Mouse (Mus musculus): ENCODE results near the gene Gm40193. TPM values are rescaled to one million over a fixed set of nuclear protein-coding genes. Genes with fewer than 3 reads are reported as not detected.
A peak's percentile ranks its signal among the peaks of the same experiment; 100 is the strongest.
"Not testable (repeated sequence)": the region's sequence is repeated elsewhere in the genome, so short reads cannot be mapped to it uniquely, and the experiment has no call there.

Gene Gm40193
- polyA plus RNA-seq, 1 experiment: not detected

- peak within 1 kb of the TSS; percentile 91 for H3K4me3 ChIP-seq (ENCODE audit: low read depth, low read length)
- H3K27ac ChIP-seq (ENCODE audit: insufficient read depth, low read length): no peak within 1 kb of the TSS
- H3K9ac ChIP-seq (ENCODE audit: low read depth, poor library complexity, severe bottlenecking): peak within 1 kb of the TSS; percentile 73
- H3K9me3 ChIP-seq (replicated peaks; ENCODE audit: control insufficient read depth, insufficient read depth, low read length, poor library complexity, severe bottlenecking): no peaks in the 10 kb centered on the region
- peaks cover 2% of the 10 kb centered on the region for H3K4me1 ChIP-seq (ENCODE audit: control insufficient read depth, insufficient read depth, low read length)
- TF ChIP-seq EP300 (IDR thresholded peaks at IDR 0.05; ENCODE audit: insufficient read depth, low read depth, low read length) (peak; percentile 21; the same call in 1 of the 2 replicates), CTCF (IDR thresholded peaks at IDR 0.05; ENCODE audit: low read depth, low read length) (no peak), POLR2A (IDR thresholded peaks at IDR 0.05; ENCODE audit: insufficient read depth, low read length) (peak; percentile 87)
- peaks cover 21% of the 10 kb centered on the region for H3K36me3 ChIP-seq (ENCODE audit: control insufficient read depth, insufficient read depth, low read length, poor library complexity, severe bottlenecking)
- H3K27me3 ChIP-seq (ENCODE audit: control insufficient read depth, insufficient read depth, low read length, poor library complexity, severe bottlenecking): no peaks in the 10 kb centered on the region
These were observed 7.5 kb downstream of the Gm40193 start, which contains the start of gene Psmb6 for GRCm38 (mm10) chr11:70525184-70525678. Gene Psmb6 (plus strand): TSS chr11:70525367.

- Histone ChIP-seq H3K36me3 (ENCODE audit: control insufficient read depth, insufficient read depth, low read length, poor library complexity, severe bottlenecking) (peaks cover 21% of the 10 kb centered on the region), H3K27me3 (ENCODE audit: control insufficient read depth, insufficient read depth, low read length, poor library complexity, severe bottlenecking) (no peaks in the 10 kb centered on the region), H3K4me1 (ENCODE audit: control insufficient read depth, insufficient read depth, low read length) (peaks cover 2% of the 10 kb centered on the region), H3K9me3 (replicated peaks; ENCODE audit: control insufficient read depth, insufficient read depth, low read length, poor library complexity, severe bottlenecking) (no peaks in the 10 kb centered on the region), H3K9ac (ENCODE audit: low read depth, poor library complexity, severe bottlenecking) (peak overlapping the region; percentile 43), H3K4me3 (ENCODE audit: low read depth, low read length) (peak overlapping the region; percentile 33; the same call in 1 of the 2 replicates), H3K27ac (ENCODE audit: insufficient read depth, low read length) (no peak overlapping the region)
- TF ChIP-seq POLR2A (IDR thresholded peaks at IDR 0.05; ENCODE audit: insufficient read depth, low read length) (no peak), CTCF (IDR thresholded peaks at IDR 0.05; ENCODE audit: low read depth, low read length) (no peak), EP300 (IDR thresholded peaks at IDR 0.05; ENCODE audit: insufficient read depth, low read depth, low read length) (no peak)
These were observed 8.0 kb downstream of the Gm40193 start for GRCm38 (mm10) chr11:70524782-70525181.

GRCm38 (mm10) chr11:70523306-70523989, 9.3 kb downstream of the Gm40193 start:
- H3K9ac ChIP-seq (ENCODE audit: low read depth, poor library complexity, severe bottlenecking); H3K4me3 ChIP-seq (ENCODE audit: low read depth, low read length); H3K9me3 ChIP-seq (replicated peaks; ENCODE audit: control insufficient read depth, insufficient read depth, low read length, poor library complexity, severe bottlenecking); H3K27me3 ChIP-seq (ENCODE audit: control insufficient read depth, insufficient read depth, low read length, poor library complexity, severe bottlenecking); H3K27ac ChIP-seq (ENCODE audit: insufficient read depth, low read length); H3K4me1 ChIP-seq (ENCODE audit: control insufficient read depth, insufficient read depth, low read length): not testable (repeated sequence)
- H3K36me3 ChIP-seq (ENCODE audit: control insufficient read depth, insufficient read depth, low read length, poor library complexity, severe bottlenecking): peaks cover 20% of the 10 kb centered on the region

- Histone ChIP-seq H3K36me3 (ENCODE audit: control insufficient read depth, insufficient read depth, low read length, poor library complexity, severe bottlenecking) (no peaks in the 10 kb centered on the region), H3K9ac (ENCODE audit: low read depth, poor library complexity, severe bottlenecking) (peak overlapping the region; percentile 71), H3K4me1 (ENCODE audit: control insufficient read depth, insufficient read depth, low read length) (peaks cover 2% of the 10 kb centered on the region), H3K27me3 (ENCODE audit: control insufficient read depth, insufficient read depth, low read length, poor library complexity, severe bottlenecking) (no peaks in the 10 kb centered on the region), H3K4me3 (ENCODE audit: low read depth, low read length) (peak overlapping the region; percentile 56), H3K9me3 (replicated peaks; ENCODE audit: control insufficient read depth, insufficient read depth, low read length, poor library complexity, severe bottlenecking) (no peaks in the 10 kb centered on the region), H3K27ac (ENCODE audit: insufficient read depth, low read length) (no peak overlapping the region)
- no peak for TF ChIP-seq CTCF (IDR thresholded peaks at IDR 0.05; ENCODE audit: low read depth, low read length)
- TF ChIP-seq POLR2A (IDR thresholded peaks at IDR 0.05; ENCODE audit: insufficient read depth, low read length): no peak
- no peak for TF ChIP-seq EP300 (IDR thresholded peaks at IDR 0.05; ENCODE audit: insufficient read depth, low read depth, low read length)
These were observed 12.5 kb downstream of the Gm40193 start for GRCm38 (mm10) chr11:70520178-70520769.

- Histone ChIP-seq H3K36me3 (ENCODE audit: control insufficient read depth, insufficient read depth, low read length, poor library complexity, severe bottlenecking) (no peaks in the 10 kb centered on the region), H3K4me3 (ENCODE audit: low read depth, low read length) (peak within 1 kb of the TSS; percentile 56), H3K9me3 (replicated peaks; ENCODE audit: control insufficient read depth, insufficient read depth, low read length, poor library complexity, severe bottlenecking) (no peaks in the 10 kb centered on the region), H3K27ac (ENCODE audit: insufficient read depth, low read length) (no peak within 1 kb of the TSS), H3K27me3 (ENCODE audit: control insufficient read depth, insufficient read depth, low read length, poor library complexity, severe bottlenecking) (no peaks in the 10 kb centered on the region), H3K9ac (ENCODE audit: low read depth, poor library complexity, severe bottlenecking) (peak within 1 kb of the TSS; percentile 71), H3K4me1 (ENCODE audit: control insufficient read depth, insufficient read depth, low read length) (peaks cover 2% of the 10 kb centered on the region)
- TF ChIP-seq POLR2A (IDR thresholded peaks at IDR 0.05; ENCODE audit: insufficient read depth, low read length) (no peak), CTCF (IDR thresholded peaks at IDR 0.05; ENCODE audit: low read depth, low read length) (no peak), EP300 (IDR thresholded peaks at IDR 0.05; ENCODE audit: insufficient read depth, low read depth, low read length) (no peak)
These were observed 13.8 kb downstream of the Gm40193 start, which contains the start of gene Gltpd2 for GRCm38 (mm10) chr11:70518923-70519322. Gene Gltpd2 (plus strand): TSS chr11:70519196.

GRCm38 (mm10) chr11:70518436-70518835, 14.3 kb downstream of the Gm40193 start:
- H3K9ac ChIP-seq (ENCODE audit: low read depth, poor library complexity, severe bottlenecking): no peak overlapping the region
- no peaks in the 10 kb centered on the region for H3K9me3 ChIP-seq (replicated peaks; ENCODE audit: control insufficient read depth, insufficient read depth, low read length, poor library complexity, severe bottlenecking)
- H3K36me3 ChIP-seq (ENCODE audit: control insufficient read depth, insufficient read depth, low read length, poor library complexity, severe bottlenecking): no peaks in the 10 kb centered on the region
- no peak overlapping the region for H3K27ac ChIP-seq (ENCODE audit: insufficient read depth, low read length)
- H3K27me3 ChIP-seq (ENCODE audit: control insufficient read depth, insufficient read depth, low read length, poor library complexity, severe bottlenecking): no peaks in the 10 kb centered on the region
- no peak for TF ChIP-seq EP300 (IDR thresholded peaks at IDR 0.05; ENCODE audit: insufficient read depth, low read depth, low read length)
- no peak for TF ChIP-seq POLR2A (IDR thresholded peaks at IDR 0.05; ENCODE audit: insufficient read depth, low read length)
- no peak for TF ChIP-seq CTCF (IDR thresholded peaks at IDR 0.05; ENCODE audit: low read depth, low read length)
- peaks cover 2% of the 10 kb centered on the region for H3K4me1 ChIP-seq (ENCODE audit: control insufficient read depth, insufficient read depth, low read length)
- no peak overlapping the region for H3K4me3 ChIP-seq (ENCODE audit: low read depth, low read length)
